Mouse (Mus musculus) lung, embryonic 14.5 days (tissue): ENCODE data around the gene Ptgr1. TPM values are rescaled to one million over a fixed set of nuclear protein-coding genes. Genes with fewer than 3 reads are reported as not detected.

Experiments
- ATAC-seq: fragments of 200-750 bp; cut with Nextera tagmentation; 2 replicates; pipeline ENCODE4 v1.8.0; 2017; ENCODE audit warnings: mild to moderate bottlenecking, moderate TSS enrichment, moderate library complexity; ENCODE audit not compliant: insufficient read depth
- DNase-seq: peaks from one replicate; pipeline ENCODE4 v3.0.0-alpha.2; 2015
- H3K27ac ChIP-seq: fragments of 300-500 bp; sonication (generic); 2 replicates; pipeline ENCODE4 v1.5.1; 2014; ENCODE audit warnings: low read depth, mild to moderate bottlenecking, moderate library complexity
- H3K27me3 ChIP-seq: fragments of 300-500 bp; sonication (generic); 2 replicates; pipeline ENCODE4 v1.6.1; 2014; ENCODE audit warnings: low read length, control low read depth; ENCODE audit not compliant: insufficient read depth
- H3K36me3 ChIP-seq: fragments of 300-500 bp; sonication (generic); 2 replicates; pipeline ENCODE4 v1.6.1; 2014; ENCODE audit warnings: control low read depth; ENCODE audit not compliant: insufficient read depth
- H3K4me1 ChIP-seq: fragments of 300-500 bp; sonication (generic); 2 replicates; pipeline ENCODE4 v1.6.1; 2014; ENCODE audit warnings: antibody characterized with exemption, control low read depth; ENCODE audit not compliant: insufficient read depth
- H3K4me2 ChIP-seq: fragments of 300-500 bp; sonication (generic); 2 replicates; pipeline ENCODE4 v1.6.1; 2014; ENCODE audit warnings: mild to moderate bottlenecking
- H3K4me3 ChIP-seq: fragments of 300-500 bp; sonication (generic); 2 replicates; pipeline ENCODE4 v1.5.1; 2014; ENCODE audit warnings: low read depth, low read length
- H3K9ac ChIP-seq: fragments of 300-500 bp; sonication (generic); 2 replicates; pipeline ENCODE4 v1.6.1; 2014
- H3K9me3 ChIP-seq: fragments of 300-500 bp; sonication (generic); 2 replicates; pipeline ENCODE4 v1.6.1; 2016; ENCODE audit warnings: low read depth, low read length, control low read depth
- CTCF ChIP-seq: IDR thresholded peaks from 2 replicates; pipeline ENCODE4 v1.5.1; 2016; ENCODE audit warnings: antibody characterized with exemption, low read depth
- WGBS: fragments of 180-500 bp; shearing (Covaris S2); extraction: QIAGEN DNeasy Blood & Tissue Kit; methylation state at CpG from one replicate; pipeline ENCODE4 v1.1.7; 2014; 5-methylcytosine and 5-hydroxymethylcytosine counted together
- polyA plus RNA-seq: library from polyadenylated mRNA; unstranded; fragments of >200 nt; fragmentation: Nextera tagmentation; extraction: Ambion mirVana; gene quantifications from 2 replicates; pipeline ENCODE4 v1.2.1, GENCODE M21; 2014

Ptgr1 gene
- polyA plus RNA-seq, 1 experiment from 2014 or later: 26.2 TPM

DNA sequence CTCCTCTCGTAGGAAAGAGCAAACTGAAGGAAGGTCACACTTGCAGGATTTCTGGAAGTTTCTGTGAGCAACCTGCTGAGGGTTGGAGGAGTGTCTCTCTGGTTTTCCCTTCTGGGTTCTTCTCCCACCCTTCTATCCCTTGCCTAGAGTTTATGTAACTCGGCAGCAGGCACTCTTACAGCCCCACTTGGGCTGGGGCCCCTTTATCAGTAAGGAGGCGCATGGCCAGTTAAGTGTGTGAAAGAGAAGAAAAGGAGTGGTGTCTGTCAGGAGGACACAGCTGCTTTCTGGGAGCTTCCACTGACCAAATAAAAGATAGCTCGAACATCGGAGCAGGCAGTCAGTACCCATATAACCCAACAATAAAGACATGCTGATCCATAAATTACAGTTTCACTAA, 5.3 kb upstream of the Ptgr1 start:
- WGBS: 46% methylated on average over 5 of the region's 5 CpGs
- DNase-seq: no peak
- no peaks in the 10 kb centered on the region for H3K36me3 ChIP-seq
- no peak for ATAC-seq
- H3K9me3 ChIP-seq: no peaks in the 10 kb centered on the region
- H3K27ac ChIP-seq: no peak overlapping the region
- no peak overlapping the region for H3K4me3 ChIP-seq
- H3K9ac ChIP-seq: no peak overlapping the region
- H3K4me1 ChIP-seq: peaks cover 8% of the 10 kb centered on the region; the same call in 1 of the 2 replicates
- H3K4me2 ChIP-seq: no peak overlapping the region
- TF ChIP-seq CTCF: no peak
- no peaks in the 10 kb centered on the region for H3K27me3 ChIP-seq

DNA sequence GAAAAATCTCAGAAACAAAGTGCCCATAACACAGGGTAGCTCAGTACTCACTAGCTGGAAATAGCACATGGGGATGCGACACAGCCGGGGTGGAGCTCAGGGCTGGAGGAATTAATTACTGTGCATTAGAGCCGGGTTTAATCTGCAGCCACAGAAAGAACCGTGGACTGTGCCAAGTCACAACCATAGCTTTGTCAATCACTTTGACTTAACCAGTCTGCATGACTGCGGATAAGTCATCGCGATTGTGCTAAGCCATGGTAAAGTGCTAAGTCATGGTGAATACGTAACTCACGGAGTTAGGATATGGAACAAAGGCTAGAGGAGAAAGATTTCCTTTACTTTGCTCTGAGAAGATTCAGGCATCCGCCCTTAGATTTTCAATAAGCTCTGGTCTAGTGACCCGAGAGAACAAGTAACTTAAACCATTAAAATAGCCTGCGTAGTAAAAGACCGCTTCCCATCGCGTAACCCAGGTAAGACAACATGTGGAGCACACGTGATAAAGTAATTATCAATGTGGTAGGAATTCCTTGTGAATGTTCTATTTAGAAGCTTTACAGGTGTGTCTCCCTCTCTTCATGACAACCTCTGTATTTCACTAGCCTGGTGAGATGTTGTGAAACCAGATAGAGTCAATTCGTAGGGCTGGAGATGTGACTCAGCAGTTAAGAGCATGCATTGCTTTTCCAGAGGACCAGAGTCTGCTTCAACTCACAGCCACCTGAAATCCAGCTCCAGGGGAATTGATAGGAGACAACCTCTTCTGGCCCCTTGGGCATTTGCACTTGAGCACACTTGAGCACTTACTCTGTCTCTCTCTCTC, 3.9 kb upstream of the Ptgr1 start:
- H3K36me3 ChIP-seq: no peaks in the 10 kb centered on the region
- no peak overlapping the region for H3K4me2 ChIP-seq
- no peaks in the 10 kb centered on the region for H3K27me3 ChIP-seq
- 84% methylated on average over 17 of the region's 17 CpGs for WGBS
- TF ChIP-seq CTCF: no peak
- ATAC-seq (no peak), DNase-seq (no peak)
- H3K27ac ChIP-seq: no peak overlapping the region
- no peaks in the 10 kb centered on the region for H3K9me3 ChIP-seq
- H3K4me3 ChIP-seq: no peak overlapping the region
- H3K9ac ChIP-seq: no peak overlapping the region
- H3K4me1 ChIP-seq: peaks cover 8% of the 10 kb centered on the region; the same call in 1 of the 2 replicates

DNA sequence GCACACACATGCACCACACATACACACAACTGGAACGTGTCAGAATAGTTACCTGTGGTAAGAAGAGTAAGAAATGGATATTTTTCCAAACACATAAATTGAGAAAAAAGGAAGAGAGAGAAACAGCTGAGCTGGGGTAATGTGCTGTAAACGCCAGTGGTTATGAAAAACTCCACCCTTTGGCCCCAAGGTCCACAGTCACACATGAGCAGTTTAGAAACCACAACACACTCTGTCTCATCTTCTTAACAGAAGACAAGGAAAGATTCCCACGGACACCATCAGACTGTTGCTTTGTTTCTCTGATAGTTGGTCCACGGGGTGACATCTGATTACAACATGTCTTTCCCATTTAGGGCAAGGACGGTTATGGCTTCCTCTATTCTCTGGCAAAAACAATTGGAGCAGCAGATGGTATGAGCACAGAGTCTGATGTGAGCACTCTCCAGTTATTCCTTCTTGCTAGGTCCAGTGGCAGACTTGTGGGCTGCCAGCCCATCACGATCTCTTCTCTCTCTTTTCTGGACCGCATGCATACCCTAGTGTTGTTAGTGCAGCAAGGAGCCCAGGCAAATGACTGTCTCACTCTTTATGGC, 2.5 kb upstream of the Ptgr1 start:
- H3K36me3 ChIP-seq: no peaks in the 10 kb centered on the region
- no peaks in the 10 kb centered on the region for H3K27me3 ChIP-seq
- no peak for DNase-seq
- no peak for ATAC-seq
- H3K9ac ChIP-seq: no peak overlapping the region
- WGBS: 78% methylated on average over 7 of the region's 7 CpGs
- H3K4me1 ChIP-seq: 0 out of 2 replicates have a peak, but pooled peaks cover 5% of the 10 kb centered on the region
- H3K4me3 ChIP-seq: no peak overlapping the region
- no peak overlapping the region for H3K27ac ChIP-seq
- H3K4me2 ChIP-seq: no peak overlapping the region
- no peak for TF ChIP-seq CTCF
- H3K9me3 ChIP-seq: no peaks in the 10 kb centered on the region

DNA sequence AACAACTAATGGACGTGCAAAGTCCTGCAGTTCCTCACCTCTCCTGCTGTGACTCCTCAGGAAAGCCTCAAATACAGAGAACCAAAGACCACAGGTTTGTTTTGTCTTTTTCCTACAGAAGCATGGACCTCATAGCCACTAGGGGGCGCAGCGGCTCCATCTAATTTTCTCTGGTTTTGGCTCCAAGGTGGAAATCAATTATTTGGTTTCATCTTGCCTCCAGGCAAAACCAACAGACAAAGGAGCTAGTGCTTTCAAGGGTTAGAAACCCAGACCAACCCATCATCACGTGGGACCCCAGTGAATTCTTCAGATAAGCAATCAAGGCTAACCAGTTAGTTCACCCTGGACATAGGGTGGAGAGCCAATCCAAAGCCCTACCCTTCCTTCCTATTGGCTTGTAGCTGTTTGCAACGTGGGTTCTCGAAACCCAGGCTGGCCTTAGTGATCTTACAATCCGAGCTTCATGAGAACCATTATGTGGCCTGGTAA, 1.7 kb downstream of the Ptgr1 start:
- peak; percentile 57; the same call in 1 of the 2 replicates for ATAC-seq
- H3K4me1 ChIP-seq: no peaks in the 10 kb centered on the region
- TF ChIP-seq CTCF: peak; percentile 85
- H3K4me3 ChIP-seq: no peak overlapping the region
- no peak overlapping the region for H3K4me2 ChIP-seq
- no peak overlapping the region for H3K27ac ChIP-seq
- DNase-seq: peak; percentile 87
- H3K9me3 ChIP-seq: no peaks in the 10 kb centered on the region
- H3K36me3 ChIP-seq: no peaks in the 10 kb centered on the region
- H3K9ac ChIP-seq: no peak overlapping the region
- H3K27me3 ChIP-seq: no peaks in the 10 kb centered on the region
- 17% methylated on average over 7 of the region's 7 CpGs for WGBS

DNA sequence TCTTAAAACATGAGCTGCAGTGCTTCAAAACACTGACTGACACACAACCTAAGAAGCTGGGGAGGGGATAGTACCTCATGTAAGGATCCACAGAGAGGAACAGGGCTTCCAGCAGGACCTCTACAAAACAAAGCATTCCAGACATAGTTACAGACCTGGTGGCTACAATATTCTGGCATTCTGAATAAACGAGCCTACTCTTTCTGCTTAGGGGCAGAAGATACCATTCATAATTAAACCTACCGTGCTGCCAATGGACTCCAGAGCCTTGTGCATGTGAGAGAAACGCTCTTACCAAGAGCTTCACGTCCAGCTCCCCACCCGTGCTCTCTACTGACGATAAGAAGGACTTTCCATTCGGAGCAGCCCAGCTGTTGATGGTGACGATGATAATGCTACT, 4.1 kb downstream of the Ptgr1 start:
- Histone ChIP-seq H3K4me1 (no peaks in the 10 kb centered on the region), H3K36me3 (peaks cover 2% of the 10 kb centered on the region; the same call in 1 of the 2 replicates), H3K9ac (no peak overlapping the region), H3K9me3 (no peaks in the 10 kb centered on the region), H3K4me3 (no peak overlapping the region), H3K4me2 (no peak overlapping the region), H3K27ac (no peak overlapping the region), H3K27me3 (no peaks in the 10 kb centered on the region)
- 86% methylated on average over 8 of the region's 8 CpGs for WGBS
- ATAC-seq (no peak), DNase-seq (no peak)
- no peak for TF ChIP-seq CTCF

DNA sequence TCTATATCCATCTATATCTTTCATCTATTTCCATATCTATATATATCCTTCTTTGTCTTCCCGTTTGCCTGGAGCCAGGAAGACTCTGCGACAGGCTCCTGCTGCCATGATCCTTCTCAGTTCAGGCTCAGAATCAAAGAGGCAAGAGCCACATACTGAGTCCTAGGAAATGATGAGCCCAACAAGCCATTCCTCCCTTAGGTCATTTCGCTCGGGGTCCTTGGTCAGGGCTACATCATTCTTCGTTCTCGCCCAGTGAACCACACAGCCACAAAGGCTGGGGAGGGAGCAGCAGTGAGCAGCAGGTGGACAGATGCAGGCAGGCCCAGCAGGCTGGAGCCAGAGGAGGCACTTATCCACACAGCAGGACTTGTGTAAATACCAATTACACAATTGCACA, 5.5 kb downstream of the Ptgr1 start:
- ATAC-seq: no peak
- WGBS: 86% methylated on average over 6 of the region's 6 CpGs
- DNase-seq: no peak
- Histone ChIP-seq H3K9ac (no peak overlapping the region), H3K9me3 (no peaks in the 10 kb centered on the region), H3K27ac (no peak overlapping the region), H3K27me3 (no peaks in the 10 kb centered on the region), H3K36me3 (peaks cover 3% of the 10 kb centered on the region; the same call in 1 of the 2 replicates), H3K4me1 (no peaks in the 10 kb centered on the region), H3K4me3 (no peak overlapping the region), H3K4me2 (no peak overlapping the region)
- TF ChIP-seq CTCF: no peak

DNA sequence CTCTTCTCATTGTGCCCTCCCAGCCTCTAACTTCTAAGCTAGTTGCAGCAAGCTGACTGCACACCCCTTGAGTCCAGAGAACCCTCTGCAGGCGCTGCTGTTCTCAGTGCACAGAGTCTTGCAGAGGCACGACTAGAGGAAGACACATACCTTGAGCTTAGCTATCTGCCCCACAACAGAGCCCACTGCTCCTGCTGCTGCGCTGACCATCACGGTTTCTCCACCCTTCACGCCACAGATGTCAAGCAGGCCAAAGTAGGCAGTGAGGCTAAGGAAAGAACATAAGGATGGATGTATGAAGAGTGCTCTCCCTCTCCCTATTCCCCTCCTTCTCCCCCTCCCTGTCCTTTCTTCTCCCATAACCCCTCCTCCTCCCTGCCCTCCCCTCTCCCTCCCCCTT, 11.2 kb downstream of the Ptgr1 start:
- no peak for TF ChIP-seq CTCF
- H3K4me1 ChIP-seq: no peaks in the 10 kb centered on the region
- H3K9ac ChIP-seq: no peak overlapping the region
- H3K36me3 ChIP-seq: peaks cover 10% of the 10 kb centered on the region; the same call in 1 of the 2 replicates
- H3K27ac ChIP-seq: no peak overlapping the region
- no peaks in the 10 kb centered on the region for H3K27me3 ChIP-seq
- no peaks in the 10 kb centered on the region for H3K9me3 ChIP-seq
- WGBS: 80% methylated on average over 5 of the region's 5 CpGs
- no peak for DNase-seq
- ATAC-seq: no peak
- H3K4me3 ChIP-seq: no peak overlapping the region
- H3K4me2 ChIP-seq: no peak overlapping the region
